Mouse (Mus musculus) right cerebral cortex, postnatal 25 days (tissue): Measurements from ENCODE around the gene S100a3.
A peak's percentile ranks its signal among the peaks of the same experiment; 100 is the strongest.

Source experiments
- DNase-seq: peaks from one replicate; pipeline ENCODE4 v3.0.0; 2022

S100a3 gene

DNA sequence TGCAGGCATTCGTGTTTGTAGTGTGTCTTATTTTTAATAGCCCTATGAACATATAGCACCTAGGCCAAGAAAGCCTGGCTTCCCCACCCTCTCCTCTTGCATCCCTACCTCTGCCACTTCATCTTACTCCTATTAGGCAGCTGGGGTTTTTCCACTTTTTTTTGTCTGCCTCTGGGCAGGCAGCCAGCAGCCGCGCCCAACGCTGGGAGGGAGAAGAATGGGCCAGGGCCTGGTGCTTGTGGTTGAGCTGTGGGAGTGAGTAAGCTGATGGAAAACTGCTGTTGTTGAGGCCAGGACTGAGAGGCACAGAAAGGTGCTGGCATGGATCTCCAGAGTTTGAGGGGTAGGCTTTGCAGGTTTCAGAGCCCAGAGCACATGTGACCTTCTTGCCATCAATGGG, 44.0 kb downstream of the S100a3 start:
- DNase-seq = peak; percentile 67

DNA sequence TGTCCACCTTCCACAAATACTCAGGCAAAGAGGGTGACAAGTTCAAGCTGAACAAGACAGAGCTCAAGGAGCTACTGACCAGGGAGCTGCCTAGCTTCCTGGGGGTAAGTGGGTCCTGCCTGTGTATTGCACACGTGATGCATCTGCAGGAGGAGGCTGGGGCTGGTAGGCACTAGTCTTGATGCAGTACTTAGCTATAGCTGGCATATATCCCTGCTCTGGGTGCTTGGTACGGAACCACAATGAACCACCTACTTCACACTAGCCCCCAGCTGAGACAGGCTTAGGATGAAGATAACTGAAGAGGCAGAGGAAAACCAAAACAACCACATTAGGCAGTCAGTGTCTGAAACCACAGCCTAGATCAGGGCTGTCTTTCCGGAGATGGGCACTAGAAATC, 44.7 kb downstream of the S100a3 start:
- no peak for DNase-seq

GRCm38 (mm10) chr3:90605736-90606135, 45.4 kb downstream of the S100a3 start:
- no peak for DNase-seq

- DNase-seq = no peak
These were observed 45.8 kb downstream of the S100a3 start for GRCm38 (mm10) chr3:90606185-90606584.

DNA sequence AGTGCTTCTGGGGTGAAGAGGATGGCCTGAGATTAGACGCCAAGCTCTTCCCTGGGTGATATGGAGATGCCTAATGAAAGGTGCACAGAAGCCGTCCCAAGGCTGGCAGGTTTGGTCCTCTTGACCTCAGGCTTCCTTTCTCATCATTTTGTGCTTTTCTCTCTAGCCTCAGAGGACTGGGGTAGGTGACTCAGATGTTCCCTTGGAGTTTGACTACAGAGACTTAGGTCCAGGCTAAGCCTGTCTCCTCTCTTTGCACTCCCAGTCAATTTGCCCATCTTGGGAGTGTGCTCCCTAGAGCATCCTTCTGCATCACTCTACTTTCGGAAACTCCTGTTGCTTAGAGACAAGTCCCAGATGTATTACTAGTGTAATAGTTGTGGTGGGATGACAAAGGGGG, 47.0 kb downstream of the S100a3 start:
- DNase-seq = no peak

DNA sequence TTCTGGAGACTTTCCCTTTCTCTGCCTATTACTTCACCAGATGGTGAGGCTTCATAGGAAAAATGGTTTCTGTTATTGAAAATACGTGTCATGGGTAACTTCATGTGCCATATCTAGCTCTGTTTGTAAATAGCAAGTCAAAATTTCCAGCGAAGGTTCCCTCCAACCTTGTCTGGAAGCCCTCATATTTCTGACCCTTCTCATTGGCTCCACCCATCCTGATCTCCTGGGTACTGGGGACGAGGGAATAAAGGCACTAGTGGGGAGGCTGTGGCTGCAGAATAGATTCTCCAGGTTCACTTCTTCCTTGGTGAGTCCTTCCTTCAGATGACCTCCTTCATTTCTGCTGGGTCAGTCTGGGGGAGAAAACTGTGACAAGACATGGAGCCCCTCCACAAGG, 47.8 kb downstream of the S100a3 start, which contains the start of gene S100a5:
S100a5 (plus strand) TSS at position 301 of the 400 bp plus-strand sequence.
- no peak for DNase-seq

- DNase-seq = no peak
These were observed 48.7 kb downstream of the S100a3 start for GRCm38 (mm10) chr3:90609102-90609501.

- DNase-seq = no peak
These were observed 51.1 kb downstream of the S100a3 start for GRCm38 (mm10) chr3:90611494-90611893.

GRCm38 (mm10) chr3:90612061-90612460, 51.7 kb downstream of the S100a3 start:
- no peak for DNase-seq

DNA sequence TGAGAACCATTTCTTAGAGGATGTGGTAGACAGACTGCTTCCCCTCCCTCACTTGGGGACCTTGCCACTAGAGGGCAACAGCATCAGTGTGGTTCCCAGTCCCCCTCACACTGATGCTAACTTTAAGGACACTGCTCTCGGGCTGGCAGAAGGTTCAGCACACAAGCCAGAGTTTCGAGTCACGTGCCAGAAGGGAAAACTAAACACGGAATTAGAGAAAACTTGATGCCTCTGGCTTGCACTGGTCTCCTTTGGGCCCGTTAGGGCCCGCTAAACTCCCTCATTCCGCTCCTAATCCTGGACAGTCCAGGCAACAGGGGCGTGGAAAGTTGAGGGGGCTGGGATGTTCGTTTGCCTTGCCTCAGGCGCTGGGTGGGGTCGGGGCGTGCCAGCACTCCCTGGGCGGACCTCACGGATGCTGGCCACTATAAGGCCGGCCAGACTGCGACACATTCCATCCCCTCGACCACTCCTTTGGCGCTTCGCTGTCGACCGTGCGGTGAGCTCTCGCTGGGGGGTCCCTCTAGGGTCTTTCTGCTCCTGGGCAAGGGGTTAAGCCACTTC, 52.4 kb downstream of the S100a3 start, which contains the start of gene S100a6:
S100a6 (plus strand) TSS at position 155 of the 564 bp plus-strand sequence.
- no peak for DNase-seq

DNA sequence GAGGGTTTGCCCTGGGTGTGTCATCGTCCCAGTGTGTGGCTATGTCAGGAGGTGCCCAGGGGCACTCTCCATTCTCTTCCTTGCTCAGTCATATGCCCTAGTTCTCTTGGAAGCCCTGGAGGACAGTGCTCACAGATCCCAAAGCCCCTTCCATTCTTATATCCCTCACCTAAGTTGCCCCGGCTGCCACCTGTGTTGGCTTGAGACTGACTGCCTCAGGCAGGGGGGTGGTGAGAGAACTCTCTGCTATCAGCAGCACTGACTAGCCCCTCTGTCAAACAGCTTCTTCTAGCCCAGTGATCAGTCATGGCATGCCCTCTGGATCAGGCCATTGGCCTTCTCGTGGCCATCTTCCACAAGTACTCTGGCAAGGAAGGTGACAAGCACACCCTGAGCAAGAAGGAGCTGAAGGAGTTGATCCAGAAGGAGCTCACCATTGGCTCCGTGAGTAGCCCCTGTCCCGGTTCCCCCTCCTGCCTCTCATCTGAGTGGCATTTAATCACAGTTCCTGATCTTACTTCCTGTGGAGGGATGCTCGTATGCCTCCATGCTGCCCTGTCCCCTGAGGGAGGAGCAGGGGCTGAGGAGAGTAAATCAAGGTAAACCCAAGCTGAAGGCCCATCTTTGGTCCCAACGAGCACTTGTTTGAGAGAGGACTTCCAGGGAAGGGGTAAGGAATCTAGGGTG, 53.2 kb downstream of the S100a3 start:
- DNase-seq = no peak

- DNase-seq = no peak
These were observed 53.8 kb downstream of the S100a3 start for GRCm38 (mm10) chr3:90614148-90614530.

DNA sequence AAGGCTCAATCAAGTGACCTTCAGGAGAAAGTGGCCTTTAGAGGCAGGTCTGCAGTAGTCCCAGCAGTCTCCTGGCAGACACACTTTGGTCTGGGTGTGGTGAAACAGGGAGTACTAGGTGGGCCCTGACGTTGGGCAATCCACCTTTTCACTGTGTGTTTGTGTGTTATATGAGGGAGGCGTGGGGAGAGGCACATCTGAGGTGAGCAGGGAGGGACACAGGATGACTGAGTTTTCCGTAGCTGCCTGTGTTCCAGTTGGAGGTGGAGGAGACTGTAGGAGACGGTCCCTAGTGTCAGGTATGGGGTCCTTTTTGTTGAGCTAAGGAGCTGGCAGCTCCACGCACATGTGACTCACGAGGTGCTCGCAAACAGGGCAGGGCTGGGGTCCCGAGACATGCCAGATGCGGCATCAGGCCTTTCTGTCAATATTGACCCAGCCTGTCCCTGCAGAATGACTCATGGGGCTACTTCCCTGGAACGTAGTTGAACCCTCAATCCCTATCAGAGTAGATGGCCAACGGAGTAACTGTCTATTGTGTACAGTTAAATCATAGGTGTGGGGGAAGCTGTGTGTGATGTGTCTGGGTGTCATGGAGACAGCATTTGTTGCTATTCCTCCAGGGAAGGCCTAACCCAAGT, 54.4 kb downstream of the S100a3 start:
- no peak for DNase-seq

- DNase-seq = peak; percentile 72
These were observed 55.0 kb downstream of the S100a3 start for GRCm38 (mm10) chr3:90615415-90615814.

DNA sequence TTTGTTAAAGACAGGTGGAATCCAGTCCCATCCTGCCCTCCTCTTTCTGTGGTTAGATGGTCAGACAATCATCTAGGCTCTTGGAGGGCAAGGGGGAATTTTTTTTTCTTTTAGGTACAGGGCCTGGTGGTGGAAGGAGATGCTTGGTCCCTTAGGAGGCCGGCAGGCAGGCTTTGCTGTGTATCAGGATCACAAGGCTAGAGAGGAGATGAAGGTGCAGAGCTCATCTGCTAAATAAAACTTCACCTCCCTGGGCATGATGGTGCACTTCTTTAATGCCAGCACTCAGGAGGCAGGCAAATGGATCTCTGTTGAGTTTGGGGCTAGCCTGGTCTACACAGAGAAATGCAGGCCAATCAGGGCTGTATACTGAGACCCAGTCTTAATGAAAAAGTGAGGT, 55.5 kb downstream of the S100a3 start:
- no peak for DNase-seq

- no peak for DNase-seq
These were observed 57.2 kb downstream of the S100a3 start for GRCm38 (mm10) chr3:90617586-90617985.

DNA sequence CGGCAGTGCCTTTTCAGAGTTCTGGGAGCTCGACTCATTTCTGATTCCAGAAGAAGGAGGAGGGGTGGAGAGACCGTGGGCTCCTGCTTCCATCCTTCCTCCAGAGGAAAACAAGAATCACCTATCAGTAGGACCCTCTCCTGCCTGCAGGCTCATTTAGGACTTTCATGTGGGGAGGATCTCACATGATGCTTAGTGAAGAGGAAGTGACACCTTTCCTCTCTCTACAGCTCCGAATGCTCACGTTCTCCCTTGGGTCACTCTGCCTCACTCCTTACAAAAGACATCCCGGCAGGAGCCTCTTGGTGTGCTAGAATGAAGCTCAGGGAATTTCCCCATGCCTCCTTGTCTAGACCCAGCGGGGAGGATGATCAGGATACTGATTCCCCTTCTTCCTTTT, 61.2 kb downstream of the S100a3 start:
- DNase-seq = no peak

- DNase-seq = no peak
These were observed 63.2 kb downstream of the S100a3 start for GRCm38 (mm10) chr3:90623435-90624071.

- no peak for DNase-seq
These were observed 65.1 kb downstream of the S100a3 start for GRCm38 (mm10) chr3:90625496-90625895.

DNA sequence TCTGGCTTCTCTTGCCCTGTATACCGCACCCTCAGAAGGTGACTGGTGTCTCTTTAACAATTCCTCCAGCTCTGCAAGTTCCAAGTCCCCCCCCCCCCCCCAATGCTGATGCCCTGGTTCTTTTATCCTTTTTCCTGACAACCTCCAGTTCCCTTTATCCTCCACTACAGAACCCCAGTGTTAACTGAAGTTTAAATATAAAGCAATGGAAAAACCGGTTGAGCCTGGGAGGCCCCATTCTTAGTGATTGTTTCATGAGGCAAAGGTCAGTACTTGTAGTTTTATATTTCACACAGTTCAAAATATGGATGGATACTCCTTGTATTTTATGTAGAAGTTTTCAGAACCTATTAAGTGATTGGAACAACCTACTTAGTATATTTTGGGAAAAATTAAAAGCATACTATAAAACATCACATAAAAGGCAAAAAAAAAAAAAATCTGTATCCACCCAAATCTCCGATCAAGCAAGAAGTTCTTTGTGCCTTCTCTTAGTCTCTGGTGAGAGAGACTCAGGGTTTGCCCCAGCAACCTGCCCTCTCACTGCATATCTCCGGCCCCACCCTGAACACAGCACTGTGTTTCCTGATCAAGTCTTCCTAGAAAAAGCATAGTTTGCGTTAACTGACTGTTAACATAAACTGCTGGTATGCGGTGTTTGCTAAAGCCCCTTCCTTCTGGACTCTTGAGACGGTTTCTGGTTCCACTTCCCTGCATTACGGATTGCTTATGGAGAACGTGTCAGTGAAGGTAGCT, 66.1 kb downstream of the S100a3 start:
- no peak for DNase-seq

- DNase-seq = no peak
These were observed 67.0 kb downstream of the S100a3 start for GRCm38 (mm10) chr3:90627366-90627765.

GRCm38 (mm10) chr3:90627807-90628206, 67.4 kb downstream of the S100a3 start:
- DNase-seq = no peak

GRCm38 (mm10) chr3:90629298-90629697, 68.9 kb downstream of the S100a3 start:
- DNase-seq = no peak
